In the genomic region with DNA sequence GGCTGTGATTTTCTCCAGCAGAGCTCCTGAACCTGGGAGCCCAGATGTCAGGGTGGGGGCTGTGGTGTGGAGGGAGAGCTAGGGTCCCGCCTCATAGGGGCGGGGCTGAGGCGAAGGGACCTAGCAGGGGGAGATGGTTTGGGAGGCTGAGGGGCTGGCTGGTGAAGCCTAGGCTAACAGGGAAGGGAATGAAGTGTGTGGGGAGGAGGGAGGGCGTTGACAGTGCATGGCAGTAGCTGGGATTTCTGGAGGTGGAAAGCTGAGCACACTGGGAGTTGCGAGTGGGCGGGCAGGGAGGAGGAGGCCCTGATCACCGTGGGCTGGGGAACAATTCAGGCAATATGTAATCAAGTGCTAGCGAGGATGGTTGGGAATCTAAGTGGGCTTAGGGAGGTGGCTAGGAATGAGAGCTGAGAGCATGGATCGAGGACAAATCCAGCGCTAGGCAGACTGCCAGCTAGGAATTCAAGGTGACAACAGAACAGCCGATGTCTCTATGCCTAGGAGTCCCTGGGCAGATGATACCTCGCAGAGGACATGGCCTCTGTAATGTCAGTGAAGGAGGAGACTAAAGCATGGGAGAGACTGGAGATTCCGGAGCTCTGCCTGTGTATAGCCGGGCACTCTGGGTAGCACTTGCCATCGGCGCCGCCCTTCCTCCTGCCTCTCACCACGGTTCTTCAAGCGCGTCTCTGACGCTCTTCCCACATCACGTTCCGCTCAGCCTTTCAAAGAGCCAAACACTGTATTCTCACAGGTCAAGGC, we compare ENCODE assay signal across 8 mouse cellular contexts. TPM values are rescaled to one million over a fixed set of nuclear protein-coding genes. Genes with fewer than 3 reads are reported as not detected.
DNase-seq lines count a peak whose midpoint lies in the region; ATAC-seq and TF ChIP-seq lines count a peak whose summit lies in the region.

No protein-coding gene starts in this region.

- WGBS in bone marrow, adult 2 months: 3% methylated on average over 23 of the region's 23 CpGs
- WGBS in heart, embryonic 16.5 days: under 1% methylated on average over 23 of the region's 23 CpGs
- WGBS in liver, postnatal 0 days (ENCODE audit: insufficient replicate concordance): 1% methylated on average over 23 of the region's 23 CpGs
- WGBS in neural tube, embryonic 11.5 days: under 1% methylated on average over 23 of the region's 23 CpGs

- TF ChIP-seq CTCF in ES-Bruce4 (IDR thresholded peaks at IDR 0.05; ENCODE audit: low read depth, low read length): no peak
- TF ChIP-seq CTCF in bone marrow, adult 2 months (IDR thresholded peaks at IDR 0.05; ENCODE audit: control insufficient read depth, insufficient read depth, low read length): no peak
- TF ChIP-seq CTCF in embryonic fibroblast, embryonic 13.5 days (IDR thresholded peaks at IDR 0.05; ENCODE audit: borderline replicate concordance, insufficient read depth, low read length): no peak
- TF ChIP-seq CTCF in liver, postnatal 0 days (IDR thresholded peaks at IDR 0.05; ENCODE audit: low read depth): no peak

- ATAC-seq in heart, embryonic 16.5 days (replicated peaks; ENCODE audit: extremely low read depth, insufficient read depth, low FRiP score): peak; percentile 46
- ATAC-seq in liver, postnatal 0 days: peak; percentile 20; the same call in 1 of the 2 replicates
- ATAC-seq in neural tube, embryonic 11.5 days (ENCODE audit: insufficient read depth, low FRiP score, low TSS enrichment): peak; percentile 51

- TF ChIP-seq EP300 in ES-Bruce4 (IDR thresholded peaks at IDR 0.05; ENCODE audit: insufficient read depth, low read depth, low read length): 0 out of 2 replicates have a peak, but pooled peaks have one; percentile 35
- TF ChIP-seq EP300 in liver, postnatal 0 days (IDR thresholded peaks at IDR 0.05; ENCODE audit: low read depth): no peak

- peak overlapping the region; percentile 63 for H3K9ac ChIP-seq in ES-Bruce4 (ENCODE audit: low read depth, poor library complexity, severe bottlenecking)
- H3K9ac ChIP-seq in heart, embryonic 16.5 days (ENCODE audit: low read length): peak overlapping the region; percentile 63
- H3K9ac ChIP-seq in liver, postnatal 0 days (replicated peaks): no peak overlapping the region; the same call in 1 of the 2 replicates
- H3K9ac ChIP-seq in neural tube, embryonic 11.5 days (ENCODE audit: low read length): peak overlapping the region; percentile 48

- H3K27ac ChIP-seq in ES-Bruce4 (ENCODE audit: insufficient read depth, low read length): peak overlapping the region; percentile 55
- peak overlapping the region; percentile 23; the same call in 1 of the 2 replicates for H3K27ac ChIP-seq in bone marrow, adult 2 months (ENCODE audit: control insufficient read depth, insufficient read depth, low read depth, low read length, poor library complexity)
- peak overlapping the region; percentile 32 for H3K27ac ChIP-seq in embryonic fibroblast, embryonic 13.5 days (ENCODE audit: insufficient read depth, low read length)
- H3K27ac ChIP-seq in heart, embryonic 16.5 days (ENCODE audit: low read length): peak overlapping the region; percentile 37
- H3K27ac ChIP-seq in liver, postnatal 0 days (ENCODE audit: low read depth): peak overlapping the region; percentile 19; the same call in 1 of the 2 replicates
- no peak overlapping the region for H3K27ac ChIP-seq in neural tube, embryonic 11.5 days (ENCODE audit: low read depth, low read length)

- no peaks in the 10 kb centered on the region for H3K27me3 ChIP-seq in ES-Bruce4 (ENCODE audit: control insufficient read depth, insufficient read depth, low read length, poor library complexity, severe bottlenecking)
- H3K27me3 ChIP-seq in heart, embryonic 16.5 days (ENCODE audit: control insufficient read depth, insufficient read depth, low read length): no peaks in the 10 kb centered on the region
- peaks cover 6% of the 10 kb centered on the region; the same call in 1 of the 2 replicates for H3K27me3 ChIP-seq in liver, postnatal 0 days (ENCODE audit: insufficient read depth, low read length)
- H3K27me3 ChIP-seq in neural tube, embryonic 11.5 days (ENCODE audit: control insufficient read depth, insufficient read depth, low read length): no peaks in the 10 kb centered on the region

- peaks cover 4% of the 10 kb centered on the region for H3K4me1 ChIP-seq in ES-Bruce4 (ENCODE audit: control insufficient read depth, insufficient read depth, low read length)
- H3K4me1 ChIP-seq in bone marrow, adult 2 months (ENCODE audit: control insufficient read depth, insufficient read depth, low read length): no peaks in the 10 kb centered on the region; the same call in 1 of the 2 replicates
- peaks cover 6% of the 10 kb centered on the region; the same call in 1 of the 2 replicates for H3K4me1 ChIP-seq in embryonic fibroblast, embryonic 13.5 days (ENCODE audit: control insufficient read depth, insufficient read depth, low read length)
- peaks cover 21% of the 10 kb centered on the region for H3K4me1 ChIP-seq in heart, embryonic 16.5 days (ENCODE audit: control insufficient read depth, insufficient read depth, low read length)
- H3K4me1 ChIP-seq in liver, postnatal 0 days (ENCODE audit: insufficient read depth): peaks cover 16% of the 10 kb centered on the region
- H3K4me1 ChIP-seq in neural tube, embryonic 11.5 days (ENCODE audit: control insufficient read depth, insufficient read depth, low read length): peaks cover 7% of the 10 kb centered on the region; the same call in 1 of the 2 replicates

- no peaks in the 10 kb centered on the region for H3K36me3 ChIP-seq in ES-Bruce4 (ENCODE audit: control insufficient read depth, insufficient read depth, low read length, poor library complexity, severe bottlenecking)
- no peaks in the 10 kb centered on the region for H3K36me3 ChIP-seq in heart, embryonic 16.5 days (ENCODE audit: control insufficient read depth, insufficient read depth)
- no peaks in the 10 kb centered on the region for H3K36me3 ChIP-seq in liver, postnatal 0 days (replicated peaks; ENCODE audit: insufficient read depth, low read length)
- H3K36me3 ChIP-seq in neural tube, embryonic 11.5 days (ENCODE audit: control insufficient read depth, insufficient read depth, low read length): no peaks in the 10 kb centered on the region

- peak overlapping the region; percentile 87 for H3K4me2 ChIP-seq in heart, embryonic 16.5 days (ENCODE audit: low read depth, low read length)
- peak overlapping the region; percentile 63 for H3K4me2 ChIP-seq in liver, postnatal 0 days (ENCODE audit: low read depth, low read length)
- peak overlapping the region; percentile 64 for H3K4me2 ChIP-seq in neural tube, embryonic 11.5 days (ENCODE audit: low read depth)

- H3K4me3 ChIP-seq in ES-Bruce4 (ENCODE audit: low read depth, low read length): peak overlapping the region; percentile 71
- no peak overlapping the region for H3K4me3 ChIP-seq in bone marrow, adult 2 months (replicated peaks; ENCODE audit: control insufficient read depth, low read depth, low read length)
- peak overlapping the region; percentile 1; the same call in 1 of the 2 replicates for H3K4me3 ChIP-seq in embryonic fibroblast, embryonic 13.5 days (ENCODE audit: insufficient read depth, low read length)
- peak overlapping the region; percentile 52 for H3K4me3 ChIP-seq in heart, embryonic 16.5 days (ENCODE audit: low read length)
- H3K4me3 ChIP-seq in liver, postnatal 0 days (ENCODE audit: low read depth, low read length): peak overlapping the region; percentile 30
- peak overlapping the region; percentile 26 for H3K4me3 ChIP-seq in neural tube, embryonic 11.5 days (ENCODE audit: low read depth, low read length)

- peak; percentile 50 to 67 for DNase-seq in kidney, postnatal 4 days
- peak; percentile 33 for DNase-seq in liver, postnatal 0 days
- peak; percentile 57 for DNase-seq in neural tube, embryonic 11.5 days (ENCODE audit: low spot score)
- no peak for DNase-seq in thymus, postnatal 25 days

- no peak for TF ChIP-seq POLR2A in ES-Bruce4 (IDR thresholded peaks at IDR 0.05; ENCODE audit: insufficient read depth, low read length)
- TF ChIP-seq POLR2A in bone marrow, adult 2 months (IDR thresholded peaks at IDR 0.05; ENCODE audit: borderline replicate concordance, control insufficient read depth, low read depth, low read length): no peak
- peak; percentile 64 for TF ChIP-seq POLR2A in embryonic fibroblast, embryonic 13.5 days (IDR thresholded peaks at IDR 0.05; ENCODE audit: low read depth, low read length)

- H3K9me3 ChIP-seq in ES-Bruce4 (replicated peaks; ENCODE audit: control insufficient read depth, insufficient read depth, low read length, poor library complexity, severe bottlenecking): no peaks in the 10 kb centered on the region
- H3K9me3 ChIP-seq in heart, embryonic 16.5 days (replicated peaks; ENCODE audit: control insufficient read depth, low read length): no peaks in the 10 kb centered on the region
- H3K9me3 ChIP-seq in liver, postnatal 0 days (ENCODE audit: low read length): no peaks in the 10 kb centered on the region
- H3K9me3 ChIP-seq in neural tube, embryonic 11.5 days (ENCODE audit: control insufficient read depth, low read length): no peaks in the 10 kb centered on the region

RNA-seq across cellular contexts. Expression of gene Calm2, which starts 27.2 kb away (rescaled TPM):
- polyA plus RNA-seq in ES-Bruce4 (2011; ENCODE audit: insufficient read depth, insufficient read length, low read depth, missing spikeins): 1,141 and 1,173 TPM in 2 replicates
- 210 and 304 TPM in 2 replicates for polyA plus RNA-seq in bone marrow, adult 2 months (2011; ENCODE audit: insufficient read depth, insufficient read length, low replicate concordance, missing spikeins)
- polyA plus RNA-seq in embryonic fibroblast, embryonic 13.5 days (2011; ENCODE audit: insufficient read length, low read depth, missing spikeins): 1,045 and 1,155 TPM in 2 replicates
- 540 and 580 TPM in 2 replicates for polyA plus RNA-seq in heart, embryonic 16.5 days (2015; fragmentation: Nextera tagmentation; extraction: Ambion mirVana)
- 397 and 413 TPM in 2 replicates for polyA plus RNA-seq in liver, postnatal 0 days (2015; fragmentation: Nextera tagmentation; extraction: Ambion mirVana)
- polyA plus RNA-seq in neural tube, embryonic 11.5 days (2014; fragmentation: Nextera tagmentation; extraction: Ambion mirVana): 1,603 and 1,604 TPM in 2 replicates

RNA-seq across cellular contexts. Expression of gene Stpg4, which starts 46.4 kb away (rescaled TPM):
- not detected in 2 replicates for polyA plus RNA-seq in ES-Bruce4 (2011; ENCODE audit: insufficient read depth, insufficient read length, low read depth, missing spikeins)
- not detected in 2 replicates for polyA plus RNA-seq in bone marrow, adult 2 months (2011; ENCODE audit: insufficient read depth, insufficient read length, low replicate concordance, missing spikeins)
- not detected in 2 replicates for polyA plus RNA-seq in embryonic fibroblast, embryonic 13.5 days (2011; ENCODE audit: insufficient read length, low read depth, missing spikeins)
- not detected in 2 replicates for polyA plus RNA-seq in heart, embryonic 16.5 days (2015; fragmentation: Nextera tagmentation; extraction: Ambion mirVana)
- not detected in 2 replicates for polyA plus RNA-seq in liver, postnatal 0 days (2015; fragmentation: Nextera tagmentation; extraction: Ambion mirVana)
- polyA plus RNA-seq in neural tube, embryonic 11.5 days (2014; fragmentation: Nextera tagmentation; extraction: Ambion mirVana): 0.39 TPM in 1 of 2 replicates, not detected in the other
